Mouse (Mus musculus) hindbrain, embryonic 14.5 days (tissue): ENCODE data around the gene Mpv17l. TPM values are rescaled to one million over a fixed set of nuclear protein-coding genes. Genes with fewer than 3 reads are reported as not detected.
A peak's percentile ranks its signal among the peaks of the same experiment; 100 is the strongest.

Experiments used
- ATAC-seq: fragments of 200-750 bp; cut with Nextera tagmentation; 2 replicates; pipeline ENCODE4 v1.8.0; 2017; ENCODE audit warnings: moderate number of reproducible peaks, mild to moderate bottlenecking, moderate TSS enrichment, moderate library complexity; ENCODE audit not compliant: low FRiP score
- DNase-seq: peaks from one replicate; pipeline ENCODE4 v3.0.0-alpha.2; 2015; ENCODE audit warnings: low spot score
- H3K27ac ChIP-seq: fragments of 300-500 bp; sonication (generic); 2 replicates; pipeline ENCODE4 v1.5.1; 2014; ENCODE audit warnings: mild to moderate bottlenecking, moderate library complexity
- H3K27me3 ChIP-seq: fragments of 300-500 bp; sonication (generic); 2 replicates; pipeline ENCODE4 v1.6.1; 2014; ENCODE audit warnings: mild to moderate bottlenecking, low read length, mixed read lengths; ENCODE audit not compliant: control insufficient read depth, insufficient read depth
- H3K36me3 ChIP-seq: fragments of 300-500 bp; sonication (generic); replicated peaks from 2 replicates; pipeline ENCODE4 v1.6.1; 2014; ENCODE audit not compliant: control insufficient read depth, insufficient read depth
- H3K4me1 ChIP-seq: fragments of 300-500 bp; sonication (generic); replicated peaks from 2 replicates; pipeline ENCODE4 v1.6.1; 2014; ENCODE audit warnings: antibody characterized with exemption, low read length, mixed read lengths; ENCODE audit not compliant: control insufficient read depth, insufficient read depth
- H3K4me2 ChIP-seq: fragments of 300-500 bp; sonication (generic); replicated peaks from 2 replicates; pipeline ENCODE4 v1.6.1; 2014; ENCODE audit warnings: mild to moderate bottlenecking, moderate library complexity
- H3K4me3 ChIP-seq: fragments of 300-500 bp; sonication (generic); replicated peaks from 2 replicates; pipeline ENCODE4 v1.5.1; 2014; ENCODE audit warnings: mild to moderate bottlenecking, low read length
- H3K9ac ChIP-seq: fragments of 300-500 bp; sonication (generic); 2 replicates; pipeline ENCODE4 v1.6.1; 2014
- H3K9me3 ChIP-seq: fragments of 300-500 bp; sonication (generic); 2 replicates; pipeline ENCODE4 v1.6.1; 2016; ENCODE audit warnings: low read length; ENCODE audit not compliant: control insufficient read depth
- WGBS: fragments of 180-500 bp; shearing (Covaris S2); extraction: QIAGEN DNeasy Blood & Tissue Kit; methylation state at CpG from one replicate; pipeline ENCODE4 v1.1.7; 2014; 5-methylcytosine and 5-hydroxymethylcytosine counted together
- polyA plus RNA-seq: library from polyadenylated mRNA; unstranded; fragments of >200 nt; fragmentation: Nextera tagmentation; extraction: Ambion mirVana; gene quantifications from 2 replicates; pipeline ENCODE4 v1.2.1, GENCODE M21; 2014

Gene Mpv17l
- polyA plus RNA-seq, 1 experiment from 2014 or later, result 34.9 TPM

- H3K4me1 ChIP-seq, result peaks cover 13% of the 10 kb centered on the region
- peak within 1 kb of the TSS; percentile 73 for H3K9ac ChIP-seq
- no peaks in the 10 kb centered on the region for H3K9me3 ChIP-seq
- peak within 1 kb of the TSS; percentile 73 for H3K4me2 ChIP-seq
- WGBS, result under 1% methylated on average over 31 of the region's 31 CpGs
- peak within 1 kb of the TSS; percentile 57 for H3K4me3 ChIP-seq
- peak; percentile 66 for DNase-seq
- ATAC-seq, result peak; percentile 89
- H3K27me3 ChIP-seq, result no peaks in the 10 kb centered on the region
- H3K27ac ChIP-seq, result peak within 1 kb of the TSS; percentile 90
- no peaks in the 10 kb centered on the region; the same call in 1 of the 2 replicates for H3K36me3 ChIP-seq
These were observed 83.9 kb downstream of the Mpv17l start, which contains the start of the genes 2900011O08Rik and Ifitm7 for GRCm38 (mm10) chr16:13986574-13987478. TSS of gene 2900011O08Rik (plus strand) at chr16:13986604. TSS of gene Ifitm7 (minus strand) at chr16:13986888.

- H3K36me3 ChIP-seq, result no peaks in the 10 kb centered on the region; the same call in 1 of the 2 replicates
- H3K4me2 ChIP-seq, result no peak overlapping the region
- ATAC-seq (no peak), DNase-seq (no peak)
- no peaks in the 10 kb centered on the region for H3K27me3 ChIP-seq
- H3K27ac ChIP-seq, result no peak overlapping the region
- no peak overlapping the region for H3K9ac ChIP-seq
- H3K9me3 ChIP-seq, result no peaks in the 10 kb centered on the region
- 81% methylated on average over 11 of the region's 11 CpGs for WGBS
- H3K4me3 ChIP-seq, result no peak overlapping the region
- H3K4me1 ChIP-seq, result peaks cover 13% of the 10 kb centered on the region
These were observed 89.7 kb downstream of the Mpv17l start for GRCm38 (mm10) chr16:13992518-13993248.

- no peaks in the 10 kb centered on the region for H3K9me3 ChIP-seq
- WGBS, result 93% methylated on average over 1 of the region's 1 CpGs
These were observed 91.1 kb downstream of the Mpv17l start for GRCm38 (mm10) chr16:13994076-13994475.

GRCm38 (mm10) chr16:13994502-13994901 lies 91.5 kb downstream of the Mpv17l start:
- 82% methylated on average over 1 of the region's 1 CpGs for WGBS
- Histone ChIP-seq H3K36me3 (no peaks in the 10 kb centered on the region; the same call in 1 of the 2 replicates), H3K9ac (no peak overlapping the region), H3K27ac (no peak overlapping the region), H3K9me3 (no peaks in the 10 kb centered on the region), H3K4me2 (no peak overlapping the region), H3K27me3 (no peaks in the 10 kb centered on the region), H3K4me1 (no peaks in the 10 kb centered on the region), H3K4me3 (no peak overlapping the region)
- DNase-seq, result no peak
- no peak for ATAC-seq

More at GRCm38 (mm10) chr16:13994076-13994475, 91.1 kb downstream of the Mpv17l start:
- H3K27me3 ChIP-seq, result no peaks in the 10 kb centered on the region
- ATAC-seq (no peak), DNase-seq (no peak)
- no peak overlapping the region for H3K27ac ChIP-seq
- no peak overlapping the region for H3K4me3 ChIP-seq
- 0 out of 2 replicates have a peak, but pooled peaks cover 3% of the 10 kb centered on the region for H3K4me1 ChIP-seq
- no peak overlapping the region for H3K4me2 ChIP-seq
- H3K9ac ChIP-seq, result no peak overlapping the region
- H3K36me3 ChIP-seq, result no peaks in the 10 kb centered on the region; the same call in 1 of the 2 replicates

Other genes starting within 250 kb of the Mpv17l start
- gene Parn, start 235.0 kb upstream of the Mpv17l start, polyA plus RNA-seq, result 27.9 and 30.6 TPM in 2 replicates
- gene Bfar, start 231.3 kb upstream of the Mpv17l start, polyA plus RNA-seq, result 47.8 and 50.4 TPM in 2 replicates
- gene 3110001I22Rik, start 231.2 kb upstream of the Mpv17l start, polyA plus RNA-seq, result 6.9 and 7.2 TPM in 2 replicates
- gene Pla2g10, start 172.2 kb upstream of the Mpv17l start, polyA plus RNA-seq, result 0.35 TPM in 1 of 2 replicates, not detected in the other
- gene Rrn3, start 122.5 kb upstream of the Mpv17l start, polyA plus RNA-seq, result 81.3 and 93.1 TPM in 2 replicates
- gene Ntan1, start 84.3 kb upstream of the Mpv17l start, polyA plus RNA-seq, result 193 and 199 TPM in 2 replicates
- 74.3 and 79.0 TPM in 2 replicates for gene Pdxdc1, start within 50 bp of the Mpv17l start, polyA plus RNA-seq
- 177 and 196 TPM in 2 replicates for gene 2900011O08Rik, start 83.4 kb downstream of the Mpv17l start, polyA plus RNA-seq
- gene Ifitm7, start 83.7 kb downstream of the Mpv17l start, polyA plus RNA-seq, result 0.53 and 0.92 TPM in 2 replicates